Mouse (Mus musculus): ENCODE results near the gene Stag3. TPM values are rescaled to one million over a fixed set of nuclear protein-coding genes. Genes with fewer than 3 reads are reported as not detected.

The Stag3 gene
- polyA plus RNA-seq, 2 experiments, result 5.6 to 18.8 TPM

- H3K4me2 ChIP-seq (replicated peaks; ENCODE audit: low read depth, low read length, severe bottlenecking), result no peak overlapping the region
- no peaks in the 10 kb centered on the region for H3K27me3 ChIP-seq (ENCODE audit: control insufficient read depth, insufficient read depth, low read length)
- no peak overlapping the region for H3K27ac ChIP-seq (replicated peaks; ENCODE audit: low read depth, low read length)
- DNase-seq (ENCODE audit: low spot score) (no peak), ATAC-seq (ENCODE audit: low FRiP score, low read depth) (no peak)
- WGBS, result 85% methylated on average over 7 of the region's 7 CpGs
- H3K4me1 ChIP-seq (ENCODE audit: control insufficient read depth, insufficient read depth, low read length), result peaks cover 23% of the 10 kb centered on the region
- no peak overlapping the region for H3K4me3 ChIP-seq (replicated peaks; ENCODE audit: low read length)
- no peak for TF ChIP-seq POLR2A (IDR thresholded peaks at IDR 0.05; ENCODE audit: borderline replicate concordance, extremely low read depth, insufficient read depth, insufficient read length)
- peaks cover 34% of the 10 kb centered on the region for H3K36me3 ChIP-seq (ENCODE audit: control insufficient read depth, insufficient read depth, low read length)
- H3K9ac ChIP-seq (ENCODE audit: low read depth, low read length, severe bottlenecking), result no peak overlapping the region
- H3K9me3 ChIP-seq (ENCODE audit: control insufficient read depth, low read length), result peaks cover 6% of the 10 kb centered on the region; the same call in 1 of the 2 replicates
Observed at GRCm38 (mm10) chr5:138277994-138278393, 2.0 kb upstream of the Stag3 start.

GRCm38 (mm10) chr5:138280425-138280768, 357 bp downstream of the Stag3 start:
- ATAC-seq (ENCODE audit: low FRiP score, low read depth), result no peak

GRCm38 (mm10) chr5:138280829-138281228, 789 bp downstream of the Stag3 start:
- no peak overlapping the region for H3K27ac ChIP-seq (replicated peaks; ENCODE audit: low read depth, low read length)
- ATAC-seq (ENCODE audit: low FRiP score, low read depth) (no peak), DNase-seq (ENCODE audit: low spot score) (no peak)
- H3K4me3 ChIP-seq (replicated peaks; ENCODE audit: low read length), result no peak overlapping the region; the same call in 1 of the 2 replicates
- H3K9me3 ChIP-seq (ENCODE audit: control insufficient read depth, low read length), result peaks cover 6% of the 10 kb centered on the region; the same call in 1 of the 2 replicates
- WGBS, result 95% methylated on average over 15 of the region's 15 CpGs
- H3K4me2 ChIP-seq (replicated peaks; ENCODE audit: low read depth, low read length, severe bottlenecking), result peak overlapping the region; percentile 69; the same call in 1 of the 2 replicates
- peaks cover 19% of the 10 kb centered on the region for H3K4me1 ChIP-seq (ENCODE audit: control insufficient read depth, insufficient read depth, low read length)
- TF ChIP-seq POLR2A (IDR thresholded peaks at IDR 0.05; ENCODE audit: borderline replicate concordance, extremely low read depth, insufficient read depth, insufficient read length), result no peak
- H3K36me3 ChIP-seq (ENCODE audit: control insufficient read depth, insufficient read depth, low read length), result peaks cover 22% of the 10 kb centered on the region
- no peaks in the 10 kb centered on the region for H3K27me3 ChIP-seq (ENCODE audit: control insufficient read depth, insufficient read depth, low read length)
- H3K9ac ChIP-seq (ENCODE audit: low read depth, low read length, severe bottlenecking), result no peak overlapping the region

More at GRCm38 (mm10) chr5:138280425-138280768, 357 bp downstream of the Stag3 start:
- WGBS, result 34% methylated on average over 14 of the region's 26 CpGs
- TF ChIP-seq POLR2A (IDR thresholded peaks at IDR 0.05; ENCODE audit: borderline replicate concordance, extremely low read depth, insufficient read depth, insufficient read length), result no peak
- Histone ChIP-seq H3K4me3 (replicated peaks; ENCODE audit: low read length) (peak overlapping the region; percentile 73), H3K4me2 (replicated peaks; ENCODE audit: low read depth, low read length, severe bottlenecking) (peak overlapping the region; percentile 69), H3K4me1 (ENCODE audit: control insufficient read depth, insufficient read depth, low read length) (peaks cover 23% of the 10 kb centered on the region), H3K36me3 (ENCODE audit: control insufficient read depth, insufficient read depth, low read length) (peaks cover 22% of the 10 kb centered on the region), H3K9me3 (ENCODE audit: control insufficient read depth, low read length) (peaks cover 6% of the 10 kb centered on the region; the same call in 1 of the 2 replicates), H3K27me3 (ENCODE audit: control insufficient read depth, insufficient read depth, low read length) (no peaks in the 10 kb centered on the region), H3K27ac (replicated peaks; ENCODE audit: low read depth, low read length) (no peak overlapping the region), H3K9ac (ENCODE audit: low read depth, low read length, severe bottlenecking) (0 out of 2 replicates have a peak overlapping the region, but pooled peaks have one; percentile 13)
- DNase-seq (ENCODE audit: low spot score), result no peak

GRCm38 (mm10) chr5:138281798-138282197, 1.8 kb downstream of the Stag3 start:
- Histone ChIP-seq H3K9me3 (ENCODE audit: control insufficient read depth, low read length) (peaks cover 6% of the 10 kb centered on the region; the same call in 1 of the 2 replicates), H3K36me3 (ENCODE audit: control insufficient read depth, insufficient read depth, low read length) (peaks cover 15% of the 10 kb centered on the region), H3K27ac (replicated peaks; ENCODE audit: low read depth, low read length) (no peak overlapping the region), H3K4me1 (ENCODE audit: control insufficient read depth, insufficient read depth, low read length) (peaks cover 15% of the 10 kb centered on the region), H3K9ac (ENCODE audit: low read depth, low read length, severe bottlenecking) (no peak overlapping the region), H3K4me2 (replicated peaks; ENCODE audit: low read depth, low read length, severe bottlenecking) (no peak overlapping the region), H3K4me3 (replicated peaks; ENCODE audit: low read length) (no peak overlapping the region), H3K27me3 (ENCODE audit: control insufficient read depth, insufficient read depth, low read length) (no peaks in the 10 kb centered on the region)
- no peak for ATAC-seq (ENCODE audit: low FRiP score, low read depth)
- WGBS, result 83% methylated on average over 2 of the region's 2 CpGs
- no peak for TF ChIP-seq POLR2A (IDR thresholded peaks at IDR 0.05; ENCODE audit: borderline replicate concordance, extremely low read depth, insufficient read depth, insufficient read length)
- DNase-seq (ENCODE audit: low spot score), result no peak

GRCm38 (mm10) chr5:138283540-138283939, 3.5 kb downstream of the Stag3 start:
- TF ChIP-seq POLR2A (IDR thresholded peaks at IDR 0.05; ENCODE audit: borderline replicate concordance, extremely low read depth, insufficient read depth, insufficient read length), result no peak
- H3K9ac ChIP-seq (ENCODE audit: low read depth, low read length, severe bottlenecking), result no peak overlapping the region
- H3K4me1 ChIP-seq (ENCODE audit: control insufficient read depth, insufficient read depth, low read length), result peaks cover 10% of the 10 kb centered on the region
- ATAC-seq (ENCODE audit: low FRiP score, low read depth) (no peak), DNase-seq (ENCODE audit: low spot score) (no peak)
- no peak overlapping the region for H3K4me2 ChIP-seq (replicated peaks; ENCODE audit: low read depth, low read length, severe bottlenecking)
- no peak overlapping the region for H3K27ac ChIP-seq (replicated peaks; ENCODE audit: low read depth, low read length)
- 72% methylated on average over 1 of the region's 1 CpGs for WGBS
- peaks cover 6% of the 10 kb centered on the region; the same call in 1 of the 2 replicates for H3K9me3 ChIP-seq (ENCODE audit: control insufficient read depth, low read length)
- H3K4me3 ChIP-seq (replicated peaks; ENCODE audit: low read length), result no peak overlapping the region
- no peaks in the 10 kb centered on the region for H3K36me3 ChIP-seq (ENCODE audit: control insufficient read depth, insufficient read depth, low read length)
- H3K27me3 ChIP-seq (ENCODE audit: control insufficient read depth, insufficient read depth, low read length), result no peaks in the 10 kb centered on the region
